Mouse (Mus musculus): Measurements from ENCODE around the gene B3gnt9. TPM values are rescaled to one million over a fixed set of nuclear protein-coding genes. Genes with fewer than 3 reads are reported as not detected.
A peak's percentile ranks its signal among the peaks of the same experiment; 100 is the strongest.

Gene B3gnt9
- polyA plus RNA-seq, 1 experiment from 2014 or later: 50.8 TPM

- Histone ChIP-seq H3K9me3 (no peaks in the 10 kb centered on the region), H3K27me3 (peaks cover 46% of the 10 kb centered on the region), H3K9ac (no peak overlapping the region), H3K4me1 (peaks cover 26% of the 10 kb centered on the region), H3K4me2 (no peak overlapping the region), H3K36me3 (peaks cover 12% of the 10 kb centered on the region; the same call in 1 of the 2 replicates), H3K4me3 (no peak overlapping the region), H3K27ac (no peak overlapping the region)
- no peak for ATAC-seq (ENCODE audit: insufficient number of reproducible peaks, low FRiP score, low TSS enrichment, low read depth)
- 63% methylated on average over 3 of the region's 3 CpGs for WGBS
These were observed 25.6 kb upstream of the B3gnt9 start for GRCm38 (mm10) chr8:105280567-105280966.

GRCm38 (mm10) chr8:105278911-105279334, 24.0 kb upstream of the B3gnt9 start:
- Histone ChIP-seq H3K27me3 (peaks cover 62% of the 10 kb centered on the region), H3K9ac (no peak overlapping the region), H3K4me3 (peak overlapping the region; percentile 28), H3K4me1 (peaks cover 30% of the 10 kb centered on the region), H3K4me2 (peak overlapping the region; percentile 53), H3K36me3 (peaks cover 3% of the 10 kb centered on the region; the same call in 1 of the 2 replicates), H3K27ac (no peak overlapping the region), H3K9me3 (no peaks in the 10 kb centered on the region)
- WGBS: 4% methylated on average over 28 of the region's 28 CpGs
- peak; percentile 30; the same call in 1 of the 2 replicates for ATAC-seq (ENCODE audit: insufficient number of reproducible peaks, low FRiP score, low TSS enrichment, low read depth)

GRCm38 (mm10) chr8:105276292-105277120, 21.6 kb upstream of the B3gnt9 start:
- ATAC-seq (ENCODE audit: insufficient number of reproducible peaks, low FRiP score, low TSS enrichment, low read depth): peak; percentile 56; the same call in 1 of the 2 replicates

GRCm38 (mm10) chr8:105275840-105276239, 20.9 kb upstream of the B3gnt9 start, which contains the start of gene Nol3:
TSS of gene Nol3 (plus strand) at chr8:105276140.
- Histone ChIP-seq H3K9ac (peak within 1 kb of the TSS; percentile 31), H3K4me2 (peak within 1 kb of the TSS; percentile 85), H3K4me1 (peaks cover 29% of the 10 kb centered on the region), H3K27ac (no peak within 1 kb of the TSS), H3K36me3 (no peaks in the 10 kb centered on the region), H3K9me3 (no peaks in the 10 kb centered on the region), H3K27me3 (peaks cover 89% of the 10 kb centered on the region), H3K4me3 (peak within 1 kb of the TSS; percentile 44)
- ATAC-seq (ENCODE audit: insufficient number of reproducible peaks, low FRiP score, low TSS enrichment, low read depth): no peak
- 4% methylated on average over 10 of the region's 10 CpGs for WGBS

More at GRCm38 (mm10) chr8:105276292-105277120, 21.6 kb upstream of the B3gnt9 start:
- H3K4me2 ChIP-seq: peak overlapping the region; percentile 85
- peaks cover 27% of the 10 kb centered on the region for H3K4me1 ChIP-seq
- H3K27me3 ChIP-seq: peaks cover 82% of the 10 kb centered on the region
- H3K9me3 ChIP-seq: no peaks in the 10 kb centered on the region
- peak overlapping the region; percentile 44 for H3K4me3 ChIP-seq
- no peaks in the 10 kb centered on the region for H3K36me3 ChIP-seq
- no peak overlapping the region for H3K27ac ChIP-seq
- WGBS: 3% methylated on average over 30 of the region's 30 CpGs
- peak overlapping the region; percentile 31 for H3K9ac ChIP-seq

- Histone ChIP-seq H3K4me1 (peaks cover 33% of the 10 kb centered on the region), H3K4me2 (peak overlapping the region; percentile 85; the same call in 1 of the 2 replicates), H3K27ac (no peak overlapping the region)
These were observed 20.4 kb upstream of the B3gnt9 start for GRCm38 (mm10) chr8:105275387-105275786.

GRCm38 (mm10) chr8:105270916-105271186, 15.9 kb upstream of the B3gnt9 start:
- no peak overlapping the region for H3K27ac ChIP-seq
- ATAC-seq (ENCODE audit: insufficient number of reproducible peaks, low FRiP score, low TSS enrichment, low read depth): no peak
- H3K4me3 ChIP-seq: peak overlapping the region; percentile 8; the same call in 1 of the 2 replicates
- peaks cover 95% of the 10 kb centered on the region for H3K27me3 ChIP-seq
- H3K36me3 ChIP-seq: no peaks in the 10 kb centered on the region
- no peaks in the 10 kb centered on the region for H3K9me3 ChIP-seq
- H3K9ac ChIP-seq: 0 out of 2 replicates have a peak overlapping the region, but pooled peaks have one; percentile 4
- 0 out of 2 replicates have a peak overlapping the region, but pooled peaks have one; percentile 83 for H3K4me2 ChIP-seq
- 4% methylated on average over 11 of the region's 11 CpGs for WGBS
- peaks cover 39% of the 10 kb centered on the region for H3K4me1 ChIP-seq

More at GRCm38 (mm10) chr8:105275387-105275786, 20.4 kb upstream of the B3gnt9 start:
- ATAC-seq (ENCODE audit: insufficient number of reproducible peaks, low FRiP score, low TSS enrichment, low read depth): no peak
- no peaks in the 10 kb centered on the region for H3K9me3 ChIP-seq
- H3K4me3 ChIP-seq: peak overlapping the region; percentile 44; the same call in 1 of the 2 replicates
- H3K27me3 ChIP-seq: peaks cover 94% of the 10 kb centered on the region
- WGBS: 5% methylated on average over 11 of the region's 11 CpGs
- H3K9ac ChIP-seq: no peak overlapping the region
- no peaks in the 10 kb centered on the region for H3K36me3 ChIP-seq

GRCm38 (mm10) chr8:105270101-105270915, 15.4 kb upstream of the B3gnt9 start:
- Histone ChIP-seq H3K27ac (no peak overlapping the region), H3K4me1 (peaks cover 38% of the 10 kb centered on the region), H3K4me3 (peak overlapping the region; percentile 43), H3K9me3 (no peaks in the 10 kb centered on the region), H3K36me3 (no peaks in the 10 kb centered on the region), H3K4me2 (peak overlapping the region; percentile 83), H3K9ac (0 out of 2 replicates have a peak overlapping the region, but pooled peaks have one; percentile 7), H3K27me3 (peaks cover 93% of the 10 kb centered on the region)
- ATAC-seq (ENCODE audit: insufficient number of reproducible peaks, low FRiP score, low TSS enrichment, low read depth): no peak
- 4% methylated on average over 39 of the region's 39 CpGs for WGBS

- Histone ChIP-seq H3K27ac (no peak within 1 kb of the TSS), H3K4me1 (peaks cover 42% of the 10 kb centered on the region), H3K4me3 (peak within 1 kb of the TSS; percentile 43), H3K9me3 (no peaks in the 10 kb centered on the region), H3K9ac (0 out of 2 replicates have a peak within 1 kb of the TSS, but pooled peaks have one; percentile 7), H3K27me3 (peaks cover 85% of the 10 kb centered on the region), H3K4me2 (peak within 1 kb of the TSS; percentile 83), H3K36me3 (no peaks in the 10 kb centered on the region)
- ATAC-seq (ENCODE audit: insufficient number of reproducible peaks, low FRiP score, low TSS enrichment, low read depth): no peak
- 1% methylated on average over 42 of the region's 42 CpGs for WGBS
These were observed 14.6 kb upstream of the B3gnt9 start, which contains the start of gene Hsf4 for GRCm38 (mm10) chr8:105269461-105269947. TSS of gene Hsf4 (plus strand) at chr8:105269801.

GRCm38 (mm10) chr8:105269075-105269458, 14.1 kb upstream of the B3gnt9 start:
- Histone ChIP-seq H3K27me3 (peaks cover 82% of the 10 kb centered on the region), H3K36me3 (no peaks in the 10 kb centered on the region), H3K4me1 (peaks cover 43% of the 10 kb centered on the region), H3K4me3 (peak overlapping the region; percentile 43), H3K4me2 (peak overlapping the region; percentile 83), H3K9ac (no peak overlapping the region), H3K27ac (no peak overlapping the region), H3K9me3 (no peaks in the 10 kb centered on the region)
- ATAC-seq (ENCODE audit: insufficient number of reproducible peaks, low FRiP score, low TSS enrichment, low read depth): no peak
- WGBS: 6% methylated on average over 10 of the region's 10 CpGs

GRCm38 (mm10) chr8:105268342-105269074, 13.6 kb upstream of the B3gnt9 start:
- peak overlapping the region; percentile 43 for H3K4me3 ChIP-seq
- 2% methylated on average over 65 of the region's 65 CpGs for WGBS
- no peak overlapping the region for H3K27ac ChIP-seq
- peaks cover 83% of the 10 kb centered on the region for H3K27me3 ChIP-seq
- no peaks in the 10 kb centered on the region for H3K9me3 ChIP-seq
- H3K36me3 ChIP-seq: no peaks in the 10 kb centered on the region
- peaks cover 47% of the 10 kb centered on the region for H3K4me1 ChIP-seq
- no peak for ATAC-seq (ENCODE audit: insufficient number of reproducible peaks, low FRiP score, low TSS enrichment, low read depth)
- peak overlapping the region; percentile 83 for H3K4me2 ChIP-seq
- H3K9ac ChIP-seq: no peak overlapping the region

GRCm38 (mm10) chr8:105266775-105267174, 11.8 kb upstream of the B3gnt9 start:
- H3K36me3 ChIP-seq: no peaks in the 10 kb centered on the region
- 36% methylated on average over 13 of the region's 13 CpGs for WGBS
- no peaks in the 10 kb centered on the region for H3K9me3 ChIP-seq
- no peak overlapping the region for H3K4me3 ChIP-seq
- peaks cover 73% of the 10 kb centered on the region for H3K27me3 ChIP-seq
- H3K4me1 ChIP-seq: peaks cover 46% of the 10 kb centered on the region
- no peak for ATAC-seq (ENCODE audit: insufficient number of reproducible peaks, low FRiP score, low TSS enrichment, low read depth)
- no peak overlapping the region for H3K9ac ChIP-seq
- no peak overlapping the region for H3K27ac ChIP-seq
- H3K4me2 ChIP-seq: no peak overlapping the region
